19 mouse cellular contexts compared by ENCODE assay signal in genomic region chr6:84543516-84543915, GRCm38 (mm10). TPM values are rescaled to one million over a fixed set of nuclear protein-coding genes. Genes with fewer than 3 reads are reported as not detected.
DNase-seq lines count a peak whose midpoint lies in the region.
"Had no signal": no experiment of that assay in that cellular context is flagged by ENCODE, and none has a peak within 500 bp of the region (broad histone marks: within the 10 kb centered on the region; RNA-seq: fewer than 3 reads in every experiment).

No protein-coding gene starts in this region.

- peak; percentile 21 for DNase-seq in lung, postnatal 25 days (ENCODE audit: low spot score)
- DNase-seq in lung, postnatal 4 days, result no peak
- DNase-seq in R1 (ENCODE audit: low read depth, low spot score), result peak; percentile 38
- peak; percentile 62 for DNase-seq in adrenal gland, postnatal 14 days
- DNase-seq in right cerebral cortex, postnatal 10 days (ENCODE audit: low spot score in 2 of 2), result no peak
- no peak for DNase-seq in left cerebral cortex, postnatal 4 days
- DNase-seq in cerebellum, postnatal 25 days, result no peak
- DNase-seq: cerebellum, adult 18-20 months; cerebellum, postnatal 14 days; gastrocnemius, postnatal 10 days; heart, adult 11 months; heart, postnatal 14 days; kidney, adult 11 months; layer of hippocampus, adult 9-11 months; right cerebral cortex, postnatal 14 days; thymus, adult 2 months; thymus, postnatal 4 days had no signal

- intact Hi-C loops in left cerebral cortex, postnatal 4 days (cut with DNase I), result no loop called here

RNA-seq across cellular contexts. Expression of gene Cyp26b1, which starts 50.2 kb away (rescaled TPM):
- total RNA-seq in adrenal gland, postnatal 14 days (2021), result 3.3 and 4.2 TPM in 2 replicates
- total RNA-seq in left cerebral cortex, postnatal 4 days (2021), result 10 to 100 TPM; 28.9 to 29.7 TPM
- total RNA-seq: monocyte, adult 5-6 weeks; neutrophil, adult 5-6 weeks had no signal

Comparison
In these comparisons a context has a peak if more than half of its experiments do, and no peak if none do; other contexts are left out.
1. DNase-seq: peak in lung, postnatal 25 days (single experiment), R1 (single experiment) and adrenal gland, postnatal 14 days (single experiment); none in lung, postnatal 4 days (0 of 2), right cerebral cortex, postnatal 10 days (0 of 2), left cerebral cortex, postnatal 4 days (single experiment) and cerebellum, postnatal 25 days (0 of 2).